Mouse (Mus musculus) midbrain, embryonic 10.5 days (tissue): Measurements from ENCODE around the gene Ctf2. TPM values are rescaled to one million over a fixed set of nuclear protein-coding genes. Genes with fewer than 3 reads are reported as not detected.
A peak's percentile ranks its signal among the peaks of the same experiment; 100 is the strongest.

Experiments
- DNase-seq: peaks from one replicate; pipeline ENCODE4 v3.0.0-alpha.2; 2017; ENCODE audit warnings: low spot score
- H3K27ac ChIP-seq: fragments of 300-500 bp; sonication (generic); replicated peaks from 2 replicates; pipeline ENCODE4 v1.5.1; 2016; ENCODE audit warnings: mild to moderate bottlenecking
- H3K27me3 ChIP-seq: fragments of 300-500 bp; sonication (generic); 2 replicates; pipeline ENCODE4 v1.6.1; 2016; ENCODE audit warnings: low read depth, mild to moderate bottlenecking; ENCODE audit not compliant: poor library complexity, severe bottlenecking
- H3K36me3 ChIP-seq: fragments of 300-500 bp; sonication (generic); 2 replicates; pipeline ENCODE4 v1.6.1; 2016; ENCODE audit warnings: mild to moderate bottlenecking, moderate library complexity
- H3K4me1 ChIP-seq: fragments of 300-500 bp; sonication (generic); 2 replicates; pipeline ENCODE4 v1.6.1; 2016
- H3K4me3 ChIP-seq: fragments of 300-500 bp; sonication (generic); 2 replicates; pipeline ENCODE4 v1.5.1; 2016; ENCODE audit warnings: mild to moderate bottlenecking, moderate library complexity
- H3K9me3 ChIP-seq: fragments of 300-500 bp; sonication (generic); replicated peaks from 2 replicates; pipeline ENCODE4 v1.6.1; 2016; ENCODE audit warnings: mild to moderate bottlenecking
- WGBS: fragments of 180-500 bp; shearing (Covaris S2); methylation state at CpG from one replicate; pipeline ENCODE4 v1.1.7; 2016; 5-methylcytosine and 5-hydroxymethylcytosine counted together
- polyA plus RNA-seq: library from polyadenylated mRNA; unstranded; fragments of >200 nt; fragmentation: Nextera tagmentation; extraction: Ambion mirVana; gene quantifications from 2 replicates; pipeline ENCODE4 v1.2.1, GENCODE M21; 2016

The Ctf2 gene
- polyA plus RNA-seq, 1 experiment from 2014 or later, result 0.36 TPM

GRCm38 (mm10) chr7:127768997-127769593 lies 37.1 kb upstream of the Ctf2 start:
- Histone ChIP-seq H3K9me3 (no peaks in the 10 kb centered on the region), H3K4me3 (peak overlapping the region; percentile 61), H3K27me3 (no peaks in the 10 kb centered on the region), H3K4me1 (peaks cover 44% of the 10 kb centered on the region), H3K27ac (peak overlapping the region; percentile 87), H3K36me3 (peaks cover 45% of the 10 kb centered on the region)
- 0% methylated on average over 16 of the region's 16 CpGs for WGBS
- DNase-seq, result peak; percentile 89

GRCm38 (mm10) chr7:127768346-127768996 lies 36.5 kb upstream of the Ctf2 start:
- Histone ChIP-seq H3K27ac (peak overlapping the region; percentile 68), H3K4me3 (peak overlapping the region; percentile 61)

GRCm38 (mm10) chr7:127767671-127768345 lies 35.8 kb upstream of the Ctf2 start:
- peaks cover 56% of the 10 kb centered on the region for H3K36me3 ChIP-seq
- H3K4me3 ChIP-seq, result 0 out of 2 replicates have a peak overlapping the region, but pooled peaks have one; percentile 5
- H3K4me1 ChIP-seq, result peaks cover 39% of the 10 kb centered on the region
- DNase-seq, result no peak
- no peaks in the 10 kb centered on the region for H3K27me3 ChIP-seq
- 93% methylated on average over 19 of the region's 19 CpGs for WGBS
- peak overlapping the region; percentile 68; the same call in 1 of the 2 replicates for H3K27ac ChIP-seq
- H3K9me3 ChIP-seq, result no peaks in the 10 kb centered on the region

More at GRCm38 (mm10) chr7:127768346-127768996, 36.5 kb upstream of the Ctf2 start:
- H3K4me1 ChIP-seq, result peaks cover 39% of the 10 kb centered on the region
- no peaks in the 10 kb centered on the region for H3K27me3 ChIP-seq
- DNase-seq, result no peak
- peaks cover 51% of the 10 kb centered on the region for H3K36me3 ChIP-seq
- no peaks in the 10 kb centered on the region for H3K9me3 ChIP-seq
- 48% methylated on average over 13 of the region's 13 CpGs for WGBS

- Histone ChIP-seq H3K36me3 (peaks cover 64% of the 10 kb centered on the region), H3K27me3 (no peaks in the 10 kb centered on the region), H3K4me3 (no peak overlapping the region), H3K27ac (no peak overlapping the region), H3K4me1 (peaks cover 39% of the 10 kb centered on the region), H3K9me3 (no peaks in the 10 kb centered on the region)
- DNase-seq, result no peak
- WGBS, result 86% methylated on average over 17 of the region's 17 CpGs
Observed at GRCm38 (mm10) chr7:127766851-127767609, 35.1 kb upstream of the Ctf2 start.

GRCm38 (mm10) chr7:127765756-127766155 lies 33.8 kb upstream of the Ctf2 start:
- H3K4me3 ChIP-seq, result no peak overlapping the region
- H3K27ac ChIP-seq, result no peak overlapping the region
- H3K36me3 ChIP-seq, result peaks cover 77% of the 10 kb centered on the region
- H3K27me3 ChIP-seq, result no peaks in the 10 kb centered on the region
- no peaks in the 10 kb centered on the region for H3K9me3 ChIP-seq
- DNase-seq, result no peak
- H3K4me1 ChIP-seq, result peaks cover 32% of the 10 kb centered on the region
- WGBS, result 94% methylated on average over 2 of the region's 2 CpGs

GRCm38 (mm10) chr7:127763642-127764041 lies 31.7 kb upstream of the Ctf2 start:
- H3K27ac ChIP-seq, result no peak overlapping the region
- no peaks in the 10 kb centered on the region for H3K27me3 ChIP-seq
- H3K36me3 ChIP-seq, result peaks cover 98% of the 10 kb centered on the region
- peaks cover 11% of the 10 kb centered on the region for H3K4me1 ChIP-seq
- no peak overlapping the region for H3K4me3 ChIP-seq
- no peaks in the 10 kb centered on the region for H3K9me3 ChIP-seq
- no peak for DNase-seq
- 91% methylated on average over 4 of the region's 4 CpGs for WGBS

GRCm38 (mm10) chr7:127761026-127761425 lies 29.1 kb upstream of the Ctf2 start:
- Histone ChIP-seq H3K4me3 (no peak overlapping the region), H3K9me3 (no peaks in the 10 kb centered on the region), H3K36me3 (peaks cover 98% of the 10 kb centered on the region), H3K27ac (no peak overlapping the region), H3K27me3 (no peaks in the 10 kb centered on the region), H3K4me1 (peaks cover 8% of the 10 kb centered on the region; the same call in 1 of the 2 replicates)
- 50% methylated on average over 7 of the region's 7 CpGs for WGBS
- peak; percentile 68 for DNase-seq

- WGBS, result 96% methylated on average over 3 of the region's 3 CpGs
- DNase-seq, result no peak
- H3K36me3 ChIP-seq, result peaks cover 98% of the 10 kb centered on the region
Observed at GRCm38 (mm10) chr7:127760478-127760877, 28.5 kb upstream of the Ctf2 start.

GRCm38 (mm10) chr7:127759716-127760115 lies 27.8 kb upstream of the Ctf2 start:
- DNase-seq, result no peak
- 69% methylated on average over 6 of the region's 6 CpGs for WGBS
- peaks cover 8% of the 10 kb centered on the region; the same call in 1 of the 2 replicates for H3K4me1 ChIP-seq
- H3K36me3 ChIP-seq, result peaks cover 98% of the 10 kb centered on the region
- H3K4me3 ChIP-seq, result no peak overlapping the region
- no peak overlapping the region for H3K27ac ChIP-seq
- H3K27me3 ChIP-seq, result no peaks in the 10 kb centered on the region
- H3K9me3 ChIP-seq, result no peaks in the 10 kb centered on the region

More at GRCm38 (mm10) chr7:127760478-127760877, 28.5 kb upstream of the Ctf2 start:
- H3K4me1 ChIP-seq, result peaks cover 8% of the 10 kb centered on the region; the same call in 1 of the 2 replicates
- no peak overlapping the region for H3K4me3 ChIP-seq
- H3K27ac ChIP-seq, result no peak overlapping the region
- no peaks in the 10 kb centered on the region for H3K27me3 ChIP-seq
- no peaks in the 10 kb centered on the region for H3K9me3 ChIP-seq

- 95% methylated on average over 7 of the region's 7 CpGs for WGBS
Observed at GRCm38 (mm10) chr7:127753741-127754140, 21.8 kb upstream of the Ctf2 start.

GRCm38 (mm10) chr7:127753158-127753557 lies 21.2 kb upstream of the Ctf2 start:
- no peaks in the 10 kb centered on the region for H3K27me3 ChIP-seq
- no peak for DNase-seq
- H3K4me3 ChIP-seq, result no peak overlapping the region
- H3K9me3 ChIP-seq, result no peaks in the 10 kb centered on the region
- peaks cover 100% of the 10 kb centered on the region for H3K36me3 ChIP-seq
- peaks cover 16% of the 10 kb centered on the region for H3K4me1 ChIP-seq
- no peak overlapping the region for H3K27ac ChIP-seq
- WGBS, result 86% methylated on average over 5 of the region's 5 CpGs

More at GRCm38 (mm10) chr7:127753741-127754140, 21.8 kb upstream of the Ctf2 start:
- no peak for DNase-seq
- Histone ChIP-seq H3K27ac (no peak overlapping the region), H3K36me3 (peaks cover 100% of the 10 kb centered on the region), H3K9me3 (no peaks in the 10 kb centered on the region), H3K4me3 (no peak overlapping the region), H3K27me3 (no peaks in the 10 kb centered on the region), H3K4me1 (peaks cover 13% of the 10 kb centered on the region)

- peaks cover 94% of the 10 kb centered on the region for H3K36me3 ChIP-seq
Observed at GRCm38 (mm10) chr7:127752069-127752468, 20.1 kb upstream of the Ctf2 start.

More at GRCm38 (mm10) chr7:127752069-127752468, 20.1 kb upstream of the Ctf2 start:
- no peak overlapping the region for H3K4me3 ChIP-seq
- 93% methylated on average over 27 of the region's 27 CpGs for WGBS
- H3K4me1 ChIP-seq, result peaks cover 26% of the 10 kb centered on the region
- H3K27ac ChIP-seq, result no peak overlapping the region
- no peak for DNase-seq
- no peaks in the 10 kb centered on the region for H3K27me3 ChIP-seq
- no peaks in the 10 kb centered on the region for H3K9me3 ChIP-seq
